Mouse (Mus musculus): ENCODE data around the gene Rerg. TPM values are rescaled to one million over a fixed set of nuclear protein-coding genes. Genes with fewer than 3 reads are reported as not detected.

Rerg gene
- polyA plus RNA-seq (2015; fragmentation: Nextera tagmentation; extraction: Ambion mirVana) = 5.5 and 6.2 TPM in 2 replicates

GRCm38 (mm10) chr6:137170226-137170625 lies at the start of gene Rerg:
Gene Rerg, minus strand, starts transcription at chr6:137170497.
- H3K4me3 ChIP-seq = peak within 1 kb of the TSS; percentile 56
- no peak for ATAC-seq (replicated peaks; ENCODE audit: insufficient number of reproducible peaks, insufficient read depth, low FRiP score, low read depth)
- H3K4me1 ChIP-seq (replicated peaks) = peaks cover 9% of the 10 kb centered on the region
- no peak within 1 kb of the TSS for H3K27ac ChIP-seq
- WGBS = 29% methylated on average over 5 of the region's 5 CpGs
- no peaks in the 10 kb centered on the region for H3K9me3 ChIP-seq (replicated peaks)
- peaks cover 13% of the 10 kb centered on the region for H3K27me3 ChIP-seq
- H3K9ac ChIP-seq = peak within 1 kb of the TSS; percentile 66
- no peaks in the 10 kb centered on the region for H3K36me3 ChIP-seq
- peak within 1 kb of the TSS; percentile 91 for H3K4me2 ChIP-seq

GRCm38 (mm10) chr6:137217841-137218463 lies 47.7 kb upstream of the Rerg start:
- no peaks in the 10 kb centered on the region for H3K36me3 ChIP-seq
- no peak overlapping the region for H3K4me2 ChIP-seq
- no peaks in the 10 kb centered on the region for H3K9me3 ChIP-seq (replicated peaks)
- no peaks in the 10 kb centered on the region for H3K27me3 ChIP-seq
- ATAC-seq (replicated peaks; ENCODE audit: insufficient number of reproducible peaks, insufficient read depth, low FRiP score, low read depth) = no peak
- no peak overlapping the region for H3K9ac ChIP-seq
- H3K4me1 ChIP-seq (replicated peaks) = no peaks in the 10 kb centered on the region
- no peak overlapping the region for H3K4me3 ChIP-seq
- no peak overlapping the region for H3K27ac ChIP-seq
- WGBS = 75% methylated on average over 8 of the region's 8 CpGs

GRCm38 (mm10) chr6:137211441-137211840 lies 41.1 kb upstream of the Rerg start:
- Histone ChIP-seq H3K4me1 (replicated peaks) (peaks cover 9% of the 10 kb centered on the region), H3K36me3 (no peaks in the 10 kb centered on the region), H3K27me3 (no peaks in the 10 kb centered on the region), H3K27ac (no peak overlapping the region), H3K4me3 (no peak overlapping the region), H3K4me2 (no peak overlapping the region), H3K9ac (no peak overlapping the region), H3K9me3 (replicated peaks) (no peaks in the 10 kb centered on the region)
- ATAC-seq (replicated peaks; ENCODE audit: insufficient number of reproducible peaks, insufficient read depth, low FRiP score, low read depth) = no peak
- 73% methylated on average over 2 of the region's 2 CpGs for WGBS

GRCm38 (mm10) chr6:137210991-137211390 lies 40.7 kb upstream of the Rerg start:
- Histone ChIP-seq H3K27me3 (no peaks in the 10 kb centered on the region), H3K9me3 (replicated peaks) (no peaks in the 10 kb centered on the region), H3K27ac (no peak overlapping the region), H3K9ac (no peak overlapping the region), H3K36me3 (no peaks in the 10 kb centered on the region), H3K4me1 (replicated peaks) (peaks cover 9% of the 10 kb centered on the region), H3K4me3 (no peak overlapping the region), H3K4me2 (no peak overlapping the region)
- no peak for ATAC-seq (replicated peaks; ENCODE audit: insufficient number of reproducible peaks, insufficient read depth, low FRiP score, low read depth)
- WGBS = 90% methylated on average over 10 of the region's 10 CpGs

- H3K27ac ChIP-seq = no peak overlapping the region
- no peaks in the 10 kb centered on the region for H3K36me3 ChIP-seq
- no peaks in the 10 kb centered on the region for H3K9me3 ChIP-seq (replicated peaks)
- 59% methylated on average over 8 of the region's 8 CpGs for WGBS
- H3K4me1 ChIP-seq (replicated peaks) = peaks cover 9% of the 10 kb centered on the region
- no peak overlapping the region for H3K9ac ChIP-seq
- no peak overlapping the region for H3K4me2 ChIP-seq
- no peaks in the 10 kb centered on the region for H3K27me3 ChIP-seq
- no peak overlapping the region for H3K4me3 ChIP-seq
- ATAC-seq (replicated peaks; ENCODE audit: insufficient number of reproducible peaks, insufficient read depth, low FRiP score, low read depth) = 0 out of 2 replicates have a peak, but pooled peaks have one; percentile 23
Measured at GRCm38 (mm10) chr6:137209992-137210391, 39.7 kb upstream of the Rerg start.

GRCm38 (mm10) chr6:137207126-137207525 lies 36.8 kb upstream of the Rerg start:
- Histone ChIP-seq H3K9ac (no peak overlapping the region), H3K4me3 (no peak overlapping the region), H3K4me1 (replicated peaks) (peaks cover 9% of the 10 kb centered on the region), H3K27ac (no peak overlapping the region), H3K9me3 (replicated peaks) (no peaks in the 10 kb centered on the region), H3K36me3 (no peaks in the 10 kb centered on the region), H3K4me2 (no peak overlapping the region), H3K27me3 (no peaks in the 10 kb centered on the region)
- ATAC-seq (replicated peaks; ENCODE audit: insufficient number of reproducible peaks, insufficient read depth, low FRiP score, low read depth) = no peak
- whole genome bisulfite sequencing = 88% methylated on average over 6 of the region's 6 CpGs

- Histone ChIP-seq H3K4me1 (replicated peaks) (peaks cover 9% of the 10 kb centered on the region), H3K4me2 (no peak overlapping the region), H3K27ac (no peak overlapping the region), H3K27me3 (no peaks in the 10 kb centered on the region), H3K9ac (no peak overlapping the region), H3K4me3 (no peak overlapping the region), H3K36me3 (no peaks in the 10 kb centered on the region), H3K9me3 (replicated peaks) (no peaks in the 10 kb centered on the region)
- no peak for ATAC-seq (replicated peaks; ENCODE audit: insufficient number of reproducible peaks, insufficient read depth, low FRiP score, low read depth)
- WGBS = 47% methylated on average over 11 of the region's 11 CpGs
Measured at GRCm38 (mm10) chr6:137205662-137206400, 35.5 kb upstream of the Rerg start.

GRCm38 (mm10) chr6:137202661-137203060 lies 32.4 kb upstream of the Rerg start:
- no peaks in the 10 kb centered on the region for H3K36me3 ChIP-seq
- no peaks in the 10 kb centered on the region for H3K9me3 ChIP-seq (replicated peaks)
- 81% methylated on average over 4 of the region's 4 CpGs for WGBS
- H3K4me2 ChIP-seq = no peak overlapping the region
- no peaks in the 10 kb centered on the region for H3K4me1 ChIP-seq (replicated peaks)
- no peak overlapping the region for H3K4me3 ChIP-seq
- H3K9ac ChIP-seq = no peak overlapping the region
- H3K27me3 ChIP-seq = no peaks in the 10 kb centered on the region
- no peak for ATAC-seq (replicated peaks; ENCODE audit: insufficient number of reproducible peaks, insufficient read depth, low FRiP score, low read depth)
- no peak overlapping the region for H3K27ac ChIP-seq

GRCm38 (mm10) chr6:137201578-137201977 lies 31.3 kb upstream of the Rerg start:
- no peak for ATAC-seq (replicated peaks; ENCODE audit: insufficient number of reproducible peaks, insufficient read depth, low FRiP score, low read depth)
- H3K9me3 ChIP-seq (replicated peaks) = no peaks in the 10 kb centered on the region
- H3K27ac ChIP-seq = no peak overlapping the region
- H3K9ac ChIP-seq = no peak overlapping the region
- no peaks in the 10 kb centered on the region for H3K4me1 ChIP-seq (replicated peaks)
- H3K36me3 ChIP-seq = no peaks in the 10 kb centered on the region
- 55% methylated on average over 7 of the region's 7 CpGs for WGBS
- no peak overlapping the region for H3K4me2 ChIP-seq
- H3K27me3 ChIP-seq = no peaks in the 10 kb centered on the region
- H3K4me3 ChIP-seq = no peak overlapping the region

GRCm38 (mm10) chr6:137201166-137201565 lies 30.9 kb upstream of the Rerg start:
- H3K4me3 ChIP-seq = no peak overlapping the region
- no peak overlapping the region for H3K9ac ChIP-seq
- whole genome bisulfite sequencing = 82% methylated on average over 3 of the region's 3 CpGs
- no peak overlapping the region for H3K27ac ChIP-seq
- H3K4me1 ChIP-seq (replicated peaks) = no peaks in the 10 kb centered on the region
- H3K36me3 ChIP-seq = no peaks in the 10 kb centered on the region
- ATAC-seq (replicated peaks; ENCODE audit: insufficient number of reproducible peaks, insufficient read depth, low FRiP score, low read depth) = no peak
- H3K27me3 ChIP-seq = no peaks in the 10 kb centered on the region
- no peak overlapping the region for H3K4me2 ChIP-seq
- no peaks in the 10 kb centered on the region for H3K9me3 ChIP-seq (replicated peaks)

- Histone ChIP-seq H3K4me3 (no peak overlapping the region), H3K9ac (no peak overlapping the region), H3K36me3 (no peaks in the 10 kb centered on the region), H3K9me3 (replicated peaks) (no peaks in the 10 kb centered on the region), H3K27me3 (no peaks in the 10 kb centered on the region), H3K4me2 (no peak overlapping the region), H3K27ac (no peak overlapping the region), H3K4me1 (replicated peaks) (no peaks in the 10 kb centered on the region)
- no peak for ATAC-seq (replicated peaks; ENCODE audit: insufficient number of reproducible peaks, insufficient read depth, low FRiP score, low read depth)
- WGBS = 19% methylated on average over 6 of the region's 6 CpGs
Measured at GRCm38 (mm10) chr6:137192063-137192462, 21.8 kb upstream of the Rerg start.

GRCm38 (mm10) chr6:137191026-137191425 lies 20.7 kb upstream of the Rerg start:
- no peaks in the 10 kb centered on the region for H3K27me3 ChIP-seq
- no peak overlapping the region for H3K9ac ChIP-seq
- no peaks in the 10 kb centered on the region for H3K36me3 ChIP-seq
- H3K9me3 ChIP-seq (replicated peaks) = no peaks in the 10 kb centered on the region
- H3K27ac ChIP-seq = no peak overlapping the region
- H3K4me1 ChIP-seq (replicated peaks) = no peaks in the 10 kb centered on the region
- no peak overlapping the region for H3K4me3 ChIP-seq
- no peak overlapping the region for H3K4me2 ChIP-seq
- ATAC-seq (replicated peaks; ENCODE audit: insufficient number of reproducible peaks, insufficient read depth, low FRiP score, low read depth) = no peak
- WGBS = 90% methylated on average over 11 of the region's 11 CpGs
